Mouse (Mus musculus): ENCODE measurements around the gene Tacr2.

Gene Tacr2

GRCm38 (mm10) chr10:62300006-62300827 is 48.0 kb downstream of the Tacr2 start:
- peak; percentile 41 to 63 for DNase-seq (ENCODE audit: low spot score in 2 of 2)

DNA sequence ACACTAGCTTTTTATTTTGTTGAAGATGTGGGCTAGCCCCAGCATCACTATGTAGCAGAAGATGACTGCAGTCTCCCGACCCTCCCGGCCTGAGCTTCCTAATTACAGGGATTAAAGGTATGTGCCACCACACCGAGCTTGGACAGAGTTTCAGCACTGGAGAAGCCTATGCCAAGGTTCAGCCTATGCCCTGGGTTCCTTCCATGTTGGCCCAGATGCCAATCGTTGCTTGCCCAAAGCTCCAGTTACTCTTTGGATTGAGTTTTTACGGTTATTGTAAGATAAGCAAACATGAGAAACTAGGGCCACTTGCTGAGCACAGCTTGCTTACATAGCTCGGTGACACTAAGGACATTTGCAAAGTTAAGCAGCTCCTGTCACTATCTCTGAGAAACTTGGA is 52.9 kb downstream of the Tacr2 start:
- no peak for DNase-seq (ENCODE audit: low spot score in 2 of 2)

DNA sequence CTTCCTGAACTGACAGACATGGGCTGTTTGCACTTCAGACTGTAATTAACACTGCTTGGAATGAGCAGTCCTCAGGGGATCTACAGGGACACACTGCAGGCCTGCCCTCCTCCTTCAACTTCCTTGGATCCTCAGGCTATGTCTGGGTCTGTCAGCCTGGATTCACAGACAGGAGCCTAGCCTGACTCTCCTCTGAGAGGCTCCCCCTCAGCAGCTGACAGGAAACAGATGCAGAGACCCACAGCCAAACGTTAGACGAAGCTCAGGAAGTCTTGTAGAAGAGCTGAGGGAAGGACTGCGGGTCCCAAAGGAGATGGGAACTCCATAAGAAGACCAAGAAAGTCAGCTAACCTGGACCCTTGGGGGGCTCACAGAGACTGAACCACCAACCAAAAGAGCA is 54.2 kb downstream of the Tacr2 start:
- no peak for DNase-seq (ENCODE audit: low spot score in 2 of 2)

GRCm38 (mm10) chr10:62308896-62309491 is 56.8 kb downstream of the Tacr2 start:
- no peak for DNase-seq (ENCODE audit: low spot score in 2 of 2)

GRCm38 (mm10) chr10:62309593-62309992 is 57.4 kb downstream of the Tacr2 start:
- no peak for DNase-seq (ENCODE audit: low spot score in 2 of 2)

DNA sequence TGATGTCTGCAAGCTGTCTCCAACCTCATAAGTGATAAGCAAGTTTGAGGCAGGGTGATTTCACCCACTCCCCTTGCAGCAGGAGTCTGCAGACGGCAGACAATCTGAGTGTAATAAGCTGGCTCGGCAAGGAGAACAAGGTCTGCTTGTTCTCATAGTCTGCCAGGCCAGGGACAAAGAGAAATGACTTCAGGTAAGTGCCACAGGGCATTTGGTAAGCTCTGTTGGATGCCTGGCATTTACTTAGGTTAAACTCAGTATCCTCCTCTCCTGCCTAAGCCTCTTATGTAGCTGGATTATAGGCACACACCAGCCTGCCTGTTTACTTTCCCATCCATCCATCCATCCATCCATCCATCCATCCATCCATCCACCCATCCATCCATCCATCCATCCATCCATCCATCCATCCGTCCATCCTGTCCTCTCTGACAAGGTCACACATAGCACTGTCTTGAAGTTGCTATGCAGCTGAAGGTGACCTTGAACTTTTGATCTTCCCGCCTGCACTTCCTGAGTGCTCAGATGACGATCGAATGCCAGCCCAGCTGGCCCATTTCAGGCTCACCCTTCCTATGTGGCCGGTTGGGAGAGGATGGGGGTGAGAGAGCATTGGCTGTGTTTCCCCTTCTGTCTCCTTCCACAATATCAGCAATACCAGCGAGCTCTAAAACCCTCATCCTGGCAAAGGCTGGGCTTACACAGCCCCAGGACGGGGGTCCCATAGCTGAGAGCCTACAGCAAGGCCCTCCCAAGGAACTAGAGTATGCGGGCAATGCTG is 58.2 kb downstream of the Tacr2 start:
- DNase-seq (ENCODE audit: low spot score in 2 of 2), result no peak

DNA sequence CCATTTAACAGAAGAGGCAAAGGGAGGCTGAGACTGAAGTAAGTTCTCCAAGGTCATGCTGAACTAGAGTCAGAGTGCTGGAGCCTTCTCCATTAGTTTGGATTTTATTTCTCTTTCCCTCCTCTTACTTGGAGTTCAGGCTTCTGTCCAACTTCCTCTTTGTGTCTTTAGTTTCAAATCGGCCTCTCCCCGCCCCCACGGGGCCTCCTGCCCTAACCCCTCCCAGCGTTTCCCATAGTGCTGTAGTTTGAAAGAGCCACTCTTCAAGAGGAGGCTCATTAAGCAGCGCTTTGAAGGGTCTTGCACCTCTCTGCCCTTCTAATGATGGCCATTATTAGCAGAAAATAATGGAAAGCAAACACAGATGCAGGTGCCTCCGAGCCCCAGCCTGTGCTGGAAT is 59.2 kb downstream of the Tacr2 start:
- DNase-seq (ENCODE audit: low spot score in 2 of 2), result peak; percentile 70 to 73

GRCm38 (mm10) chr10:62313140-62313539 is 60.9 kb downstream of the Tacr2 start:
- no peak for DNase-seq (ENCODE audit: low spot score in 2 of 2)

- no peak for DNase-seq (ENCODE audit: low spot score in 2 of 2)
Observed at GRCm38 (mm10) chr10:62313885-62314424, 61.7 kb downstream of the Tacr2 start.

Data from right cerebral cortex, postnatal 10 days (tissue).